Mouse (Mus musculus): ENCODE measurements around the gene Reep3.

DNA sequence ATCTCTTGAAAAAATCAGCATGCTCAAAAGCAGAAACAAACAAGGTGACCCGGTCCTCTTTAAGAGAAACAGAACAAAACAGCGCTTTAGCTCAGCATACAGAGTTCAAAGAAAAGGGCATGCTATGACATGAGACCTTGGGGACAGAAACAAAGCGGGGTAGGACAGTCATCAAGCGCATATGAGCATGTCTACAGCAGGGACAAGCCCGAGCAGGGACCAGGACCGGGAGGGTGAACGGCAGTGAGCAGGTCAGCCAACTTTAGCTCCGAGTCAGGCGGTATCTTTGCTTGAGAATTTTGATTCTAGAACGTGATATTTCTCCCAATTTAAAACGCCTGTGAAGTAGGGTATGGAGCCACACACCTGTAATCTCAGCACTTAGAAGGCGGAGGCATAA lies 86.2 kb downstream of the Reep3 start:
- no peak for TF ChIP-seq POLR2A (IDR thresholded peaks at IDR 0.05; ENCODE audit: insufficient read length, low read depth)
- TF ChIP-seq MYOD1 (IDR thresholded peaks at IDR 0.05; ENCODE audit: control insufficient read depth in 1 of 3, insufficient read length in 2 of 3, low read depth in 2 of 3), result no peak
- TF ChIP-seq CEBPB (IDR thresholded peaks at IDR 0.05; ENCODE audit: insufficient read depth, poor library complexity, severe bottlenecking), result no peak
- no peak for TF ChIP-seq TCF12 (IDR thresholded peaks at IDR 0.05; ENCODE audit: insufficient read depth, poor library complexity, severe bottlenecking)
- TF ChIP-seq SRF (IDR thresholded peaks at IDR 0.05; ENCODE audit: control insufficient read depth, insufficient read length, low read depth), result no peak
- no peak for TF ChIP-seq E2F4 (IDR thresholded peaks at IDR 0.05; ENCODE audit: insufficient read depth)
- TF ChIP-seq TCF3 (IDR thresholded peaks at IDR 0.05; ENCODE audit: insufficient read length, low read depth), result no peak
- TF ChIP-seq USF1 (IDR thresholded peaks at IDR 0.05; ENCODE audit: low read depth), result no peak
- TF ChIP-seq MAX (IDR thresholded peaks at IDR 0.05; ENCODE audit: low read depth), result no peak
- TF ChIP-seq POLR2AphosphoS2 (IDR thresholded peaks at IDR 0.05; ENCODE audit: insufficient read length, low read depth), result no peak

Measured in myocyte (in vitro differentiated cells).